Mouse (Mus musculus) retina, embryonic 14.5 days (tissue): ENCODE results near the gene Syn1.
A peak's percentile ranks its signal among the peaks of the same experiment; 100 is the strongest.

Experiments used
- DNase-seq: peaks from one replicate; pipeline ENCODE4 v3.0.0-alpha.2; 2015; ENCODE audit warnings: low spot score

The Syn1 gene

DNA sequence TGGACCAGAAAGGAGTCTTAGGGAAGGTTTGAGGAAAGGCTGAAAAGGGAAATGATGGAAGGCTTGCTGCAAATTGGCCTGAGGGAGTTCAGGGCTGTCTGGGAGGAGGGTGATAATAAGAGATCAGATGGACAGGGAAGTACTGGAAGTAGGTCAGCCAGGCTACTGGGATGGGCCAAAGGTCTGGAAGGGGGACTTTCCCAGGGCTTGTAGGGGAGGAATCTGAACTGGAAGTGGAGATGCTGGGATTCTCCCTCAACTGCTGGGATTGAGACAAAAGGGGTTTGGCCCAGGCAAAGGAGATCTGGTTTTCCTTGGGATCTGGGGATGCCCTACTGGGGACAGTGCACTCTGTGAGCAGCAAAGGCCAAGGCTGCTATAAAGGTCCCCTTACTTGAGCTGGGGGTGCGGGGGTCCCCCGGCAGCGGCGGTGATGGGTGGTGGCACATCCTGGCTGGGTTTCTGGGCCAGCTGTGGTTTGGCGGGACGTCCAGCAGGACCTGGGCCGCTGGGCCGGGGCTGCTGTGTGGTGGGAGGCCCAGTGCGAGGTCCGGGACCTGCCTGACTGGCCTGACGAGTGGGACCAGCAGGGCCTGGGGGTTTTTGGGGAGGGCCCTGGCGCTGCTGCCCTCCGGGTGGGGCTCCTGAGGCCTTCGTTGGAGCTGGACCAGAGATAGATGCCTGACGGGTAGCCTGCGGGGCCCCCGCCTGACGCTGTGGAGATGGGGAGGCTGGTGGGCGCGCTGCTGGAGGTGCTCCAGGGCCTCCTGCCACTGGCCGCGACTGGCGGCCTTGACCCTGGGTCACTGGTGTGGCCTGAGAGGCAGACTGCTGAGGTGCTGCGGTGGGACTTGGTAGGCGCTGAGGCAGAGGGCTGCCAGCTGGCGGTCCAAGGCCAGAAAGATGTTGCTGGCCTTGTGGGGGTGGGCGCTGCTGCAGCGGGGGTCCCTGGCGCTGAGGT, 58.4 kb downstream of the Syn1 start:
- DNase-seq, result peak; percentile 16

DNA sequence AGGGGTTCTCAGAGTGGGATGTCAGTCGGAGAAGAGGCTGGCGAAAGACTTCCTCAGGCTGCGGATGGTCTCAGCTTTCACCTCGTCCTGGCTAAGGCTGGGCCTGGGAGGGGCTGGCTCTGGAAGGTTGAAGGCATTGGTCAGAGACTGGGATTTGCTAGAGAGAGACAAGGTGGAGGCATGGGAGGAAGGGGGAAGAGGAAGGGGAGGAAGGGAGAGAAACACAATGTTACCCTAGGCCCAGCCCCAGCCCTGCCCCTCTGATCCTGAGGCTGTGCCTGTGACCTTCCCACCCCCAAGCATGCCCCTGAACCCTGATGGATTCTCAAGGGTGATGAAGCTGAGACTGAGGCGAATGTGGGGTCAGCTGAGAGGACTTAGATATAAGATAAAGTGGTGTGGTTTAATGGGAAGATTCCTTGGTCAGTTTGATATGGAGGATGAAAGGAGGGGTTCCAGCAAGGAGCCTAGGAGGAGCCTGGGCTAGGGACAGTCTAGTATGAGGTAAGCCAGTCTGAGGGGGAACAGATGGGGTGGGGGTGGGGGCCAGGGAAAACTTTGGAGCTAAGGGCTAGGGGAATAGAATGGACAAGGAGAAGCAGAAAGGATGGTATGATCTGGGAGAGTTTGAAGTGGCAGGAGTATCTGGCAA, 59.2 kb downstream of the Syn1 start:
- DNase-seq, result no peak

DNA sequence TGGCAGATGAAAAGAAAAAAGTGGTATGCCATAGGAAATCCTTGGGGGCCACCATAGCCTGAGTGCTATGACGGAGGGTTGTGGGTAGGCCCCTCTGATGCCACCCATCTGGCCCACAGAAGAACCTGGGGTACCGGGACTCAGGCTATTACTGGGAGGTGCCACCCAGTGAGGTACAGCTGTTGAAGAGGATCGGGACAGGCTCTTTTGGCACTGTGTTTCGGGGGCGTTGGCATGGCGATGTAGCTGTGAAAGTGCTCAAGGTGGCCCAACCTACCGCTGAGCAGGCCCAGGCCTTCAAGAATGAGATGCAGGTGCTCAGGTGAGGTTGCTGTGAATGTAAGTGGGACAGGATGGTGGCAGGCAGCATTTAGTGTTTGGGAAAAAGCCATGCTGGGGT, 67.0 kb downstream of the Syn1 start:
- no peak for DNase-seq

DNA sequence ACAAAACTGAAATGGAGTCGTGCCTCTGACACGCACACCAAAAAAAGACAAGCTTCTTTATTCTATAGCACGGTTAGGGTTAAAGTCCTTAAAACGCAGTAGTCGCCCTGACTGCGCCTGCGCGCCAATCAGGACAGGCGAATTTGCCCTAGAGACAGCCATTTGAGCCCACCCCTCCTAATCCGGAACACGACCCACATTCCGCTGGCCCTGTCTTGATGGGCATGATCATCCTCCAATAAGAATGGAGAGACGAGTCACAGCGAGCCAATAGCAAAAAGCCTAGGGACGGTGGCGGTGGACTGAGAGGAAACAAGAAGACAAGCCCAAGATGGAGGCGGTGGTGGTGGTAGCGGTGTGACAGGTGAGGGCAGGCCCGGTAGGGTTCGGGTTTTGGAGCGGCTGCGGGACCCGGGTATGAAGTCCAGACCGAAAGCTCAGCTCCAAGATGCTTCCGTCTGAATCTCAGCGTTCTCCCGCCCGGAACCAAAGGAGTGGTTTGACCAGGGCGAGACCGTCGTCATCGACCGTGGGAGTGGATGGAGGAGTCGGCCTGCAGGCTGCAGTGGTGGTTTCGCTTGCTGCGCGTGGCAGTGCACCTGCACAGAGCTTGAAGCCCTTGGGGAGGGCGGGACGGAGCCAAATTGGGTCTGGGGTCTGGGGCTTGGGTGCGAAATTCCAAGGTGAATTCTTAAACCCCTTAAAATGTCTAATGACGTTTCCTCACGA, 72.4 kb downstream of the Syn1 start:
- DNase-seq, result peak; percentile 90

DNA sequence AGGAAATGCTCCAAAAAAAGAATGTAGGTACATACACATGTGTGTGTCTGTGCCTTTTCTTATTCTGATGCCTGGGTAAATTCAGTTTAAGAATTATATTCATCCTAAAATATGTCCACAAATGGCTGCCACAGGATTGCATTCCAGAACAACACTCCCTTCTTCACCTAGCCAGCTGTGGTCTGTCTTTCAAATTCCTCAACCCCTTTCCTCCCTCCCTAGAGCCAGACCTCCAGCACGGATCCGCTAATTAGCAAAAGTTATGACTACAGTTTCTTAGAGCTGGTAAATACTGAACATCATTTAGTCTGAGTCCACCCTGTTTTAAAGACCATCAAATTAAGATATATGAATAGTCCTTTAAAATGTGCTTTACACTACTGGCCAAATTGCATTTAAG, 73.0 kb downstream of the Syn1 start:
- no peak for DNase-seq

DNA sequence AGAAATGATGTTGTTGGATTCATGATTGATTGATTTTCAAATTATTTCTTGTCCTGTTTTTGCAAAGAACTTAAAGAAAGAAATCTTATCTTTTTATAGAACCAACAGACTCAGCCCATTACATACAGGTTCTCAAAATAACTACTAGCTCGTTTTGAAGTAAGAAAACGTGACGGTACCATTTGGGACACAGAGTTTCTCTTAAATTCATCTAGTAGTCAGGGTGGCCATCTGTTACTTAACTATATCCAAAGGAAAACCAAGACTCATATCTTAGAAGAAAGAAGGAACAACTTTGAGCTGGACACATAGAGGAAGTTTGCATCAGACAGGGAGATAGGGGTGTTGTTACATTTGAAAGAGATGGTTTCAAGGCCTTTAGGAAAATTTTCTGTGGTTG, 73.6 kb downstream of the Syn1 start:
- no peak for DNase-seq

DNA sequence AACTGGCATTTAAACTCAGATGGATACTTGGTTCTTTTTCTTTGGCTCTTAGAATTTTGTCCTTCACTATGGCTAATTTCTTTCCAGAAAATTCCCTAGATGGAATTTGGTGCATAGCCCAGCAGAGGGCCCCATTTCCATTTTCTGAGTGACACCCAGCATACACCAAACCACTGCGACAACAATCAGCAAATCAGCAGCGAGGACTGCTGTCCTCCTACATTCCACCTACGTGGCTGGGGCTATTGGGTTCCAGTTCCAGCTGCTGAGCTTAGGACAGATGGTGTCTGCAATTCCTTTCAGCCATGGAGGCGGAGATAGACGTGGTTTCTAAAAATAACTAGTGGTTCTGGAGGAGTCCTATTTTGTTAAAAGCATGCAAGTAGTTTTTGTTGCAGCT, 91.9 kb downstream of the Syn1 start:
- DNase-seq, result peak; percentile 58

DNA sequence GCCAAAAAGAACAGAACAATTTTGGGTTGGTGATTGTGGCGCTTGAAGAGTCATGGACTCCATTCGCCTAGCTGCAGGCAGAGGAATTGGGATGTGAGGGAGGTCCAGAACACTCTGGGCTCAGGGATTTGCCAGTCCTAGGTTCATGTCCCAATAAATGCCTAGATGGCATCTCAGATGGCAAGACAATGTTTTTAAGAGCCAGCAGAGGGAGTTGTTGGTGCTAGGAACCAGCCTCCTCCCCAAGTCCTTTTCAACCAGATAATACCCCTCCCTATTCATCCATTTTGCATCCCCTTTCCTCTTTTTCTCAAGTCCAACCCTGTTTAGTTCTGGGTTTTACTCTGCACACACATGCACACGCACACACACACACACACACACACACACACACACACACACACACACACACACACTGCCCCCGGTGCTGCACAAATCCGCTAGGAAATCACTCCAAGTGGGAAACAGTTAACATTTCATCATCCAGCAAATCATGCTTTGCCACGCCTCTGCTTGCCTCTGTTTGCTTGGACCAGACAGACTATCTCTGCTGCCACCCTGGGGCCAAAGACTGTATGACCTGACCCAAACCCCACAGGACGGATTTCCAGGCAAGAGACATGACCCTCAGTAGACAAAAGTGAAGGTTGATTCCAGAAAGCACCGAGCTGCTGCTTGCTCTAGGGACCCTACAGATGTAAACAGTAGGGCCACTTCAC, 100.9 kb downstream of the Syn1 start:
- DNase-seq, result peak; percentile 67

DNA sequence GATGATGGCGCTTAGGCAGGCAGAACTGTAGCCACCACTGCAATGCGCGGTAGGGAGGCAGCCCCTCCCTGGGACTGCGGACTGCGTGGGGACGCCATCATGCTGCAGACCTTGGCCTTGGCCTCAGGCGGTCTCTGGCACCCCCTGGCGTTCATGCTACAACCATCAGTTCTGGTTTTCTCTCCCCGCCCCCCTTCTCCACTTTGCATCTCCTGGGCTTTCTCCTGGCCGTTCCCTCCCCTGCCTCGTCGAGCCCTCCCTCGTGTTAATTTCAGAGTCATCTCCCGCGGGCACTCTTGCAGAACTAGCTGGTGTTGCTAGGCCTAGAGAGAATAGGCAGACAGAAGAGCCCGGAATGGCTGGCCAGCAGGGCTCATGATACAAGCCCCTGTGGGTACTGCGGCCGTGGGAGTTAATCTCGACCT, 101.6 kb downstream of the Syn1 start:
- DNase-seq, result peak; percentile 87

DNA sequence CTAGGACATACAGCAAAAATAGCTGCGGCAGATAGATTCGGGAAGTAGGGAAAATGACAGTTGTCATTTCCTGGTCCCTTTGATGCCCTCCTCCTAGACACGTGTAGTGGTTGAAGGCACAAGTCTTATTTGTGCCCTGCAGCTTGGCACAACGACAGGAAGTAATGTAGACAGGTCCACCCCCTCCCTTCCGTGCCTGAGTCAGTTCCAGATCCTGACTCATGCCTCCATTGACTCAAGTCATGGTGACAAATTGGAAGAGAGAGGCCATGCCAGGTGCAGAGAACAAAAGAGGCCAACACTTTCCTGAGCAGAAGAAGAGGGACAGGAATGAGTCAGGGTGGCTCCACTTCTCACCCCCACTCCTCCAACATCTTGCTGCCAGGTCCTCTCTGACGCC, 103.8 kb downstream of the Syn1 start:
- no peak for DNase-seq
